9 mouse cellular contexts compared by ENCODE assay signal in genomic region chr8:106511531-106512041, GRCm38 (mm10). TPM values are rescaled to one million over a fixed set of nuclear protein-coding genes. Genes with fewer than 3 reads are reported as not detected.
DNase-seq lines count a peak whose midpoint lies in the region; ATAC-seq lines count a peak whose summit lies in the region.
"Had no signal": no experiment of that assay in that cellular context is flagged by ENCODE, and none has a peak within 500 bp of the region (broad histone marks: within the 10 kb centered on the region; RNA-seq: fewer than 3 reads in every experiment).

No protein-coding gene starts in this region.

- H3K27ac ChIP-seq in forebrain, embryonic 12.5 days = no peak overlapping the region
- H3K27ac ChIP-seq in kidney, embryonic 15.5 days = peak overlapping the region; percentile 89
- peak overlapping the region; percentile 67 for H3K27ac ChIP-seq in midbrain, embryonic 10.5 days (replicated peaks)

- intact Hi-C loops in gastrocnemius, postnatal 36 days (cut with DNase I) = no loop called here

- peak; percentile 40 for DNase-seq in gastrocnemius, postnatal 10 days
- no peak for DNase-seq in gastrocnemius, postnatal 36 days
- peak; percentile 63 for DNase-seq in midbrain, embryonic 10.5 days (ENCODE audit: low spot score)
- DNase-seq in right cerebral cortex, adult 18-20 months = no peak
- no peak for DNase-seq in natural killer cell, adult 2 months (ENCODE audit: low spot score in 2 of 2)
- DNase-seq in layer of hippocampus, postnatal 25 days (ENCODE audit: extremely low spot score in 1 of 2, low spot score in 1 of 2) = no peak

- peak overlapping the region; percentile 34 for H3K4me3 ChIP-seq in forebrain, embryonic 12.5 days (replicated peaks)
- H3K4me3 ChIP-seq in kidney, embryonic 15.5 days (replicated peaks) = peak overlapping the region; percentile 55
- peak overlapping the region; percentile 59 for H3K4me3 ChIP-seq in midbrain, embryonic 10.5 days

- peaks cover 35% of the 10 kb centered on the region for H3K4me1 ChIP-seq in forebrain, embryonic 12.5 days
- H3K4me1 ChIP-seq in kidney, embryonic 15.5 days = peaks cover 70% of the 10 kb centered on the region
- H3K4me1 ChIP-seq in midbrain, embryonic 10.5 days = peaks cover 42% of the 10 kb centered on the region

- ATAC-seq in forebrain, embryonic 12.5 days (ENCODE audit: low FRiP score) = no peak
- ATAC-seq in kidney, embryonic 15.5 days (replicated peaks; ENCODE audit: low FRiP score) = peak; percentile 20

- H3K27me3 ChIP-seq in forebrain, embryonic 12.5 days = peaks cover 73% of the 10 kb centered on the region
- H3K27me3 ChIP-seq in kidney, embryonic 15.5 days = peaks cover 36% of the 10 kb centered on the region
- H3K27me3 ChIP-seq in midbrain, embryonic 10.5 days (ENCODE audit: low read depth, poor library complexity, severe bottlenecking) = peaks cover 76% of the 10 kb centered on the region

- H3K36me3 ChIP-seq in forebrain, embryonic 12.5 days (replicated peaks) = no peaks in the 10 kb centered on the region
- no peaks in the 10 kb centered on the region for H3K36me3 ChIP-seq in kidney, embryonic 15.5 days
- H3K36me3 ChIP-seq in midbrain, embryonic 10.5 days = no peaks in the 10 kb centered on the region

- H3K4me2 ChIP-seq in forebrain, embryonic 12.5 days = peak overlapping the region; percentile 57
- peak overlapping the region; percentile 82 for H3K4me2 ChIP-seq in kidney, embryonic 15.5 days

- 0% methylated on average over 30 of the region's 30 CpGs for WGBS in forebrain, embryonic 12.5 days
- WGBS in kidney, embryonic 15.5 days = under 1% methylated on average over 30 of the region's 30 CpGs
- whole genome bisulfite sequencing in midbrain, embryonic 10.5 days = under 1% methylated on average over 30 of the region's 30 CpGs

- H3K9ac ChIP-seq in forebrain, embryonic 12.5 days = peak overlapping the region; percentile 29; the same call in 1 of the 2 replicates
- peak overlapping the region; percentile 50 for H3K9ac ChIP-seq in kidney, embryonic 15.5 days

- no peaks in the 10 kb centered on the region for H3K9me3 ChIP-seq in forebrain, embryonic 12.5 days
- H3K9me3 ChIP-seq in kidney, embryonic 15.5 days (replicated peaks) = no peaks in the 10 kb centered on the region
- no peaks in the 10 kb centered on the region for H3K9me3 ChIP-seq in midbrain, embryonic 10.5 days (replicated peaks)

RNA-seq across cellular contexts. Expression of gene Cdh3, which starts 0.9 kb away (rescaled TPM):
- total RNA-seq in gastrocnemius, postnatal 10 days (2021) = under 1 TPM; 0.50 to 0.70 TPM
- total RNA-seq in gastrocnemius, postnatal 36 days (2021) = under 1 TPM in 1 of 2 experiments, not detected in 1; 0.10 TPM
- polyA plus RNA-seq in forebrain, embryonic 12.5 days (2016; fragmentation: Nextera tagmentation; extraction: Ambion mirVana) = 2.5 and 3.5 TPM in 2 replicates
- polyA plus RNA-seq in kidney, embryonic 15.5 days (2015; fragmentation: Nextera tagmentation; extraction: Ambion mirVana) = 29.7 and 33.5 TPM in 2 replicates
- 2.4 and 3.6 TPM in 2 replicates for polyA plus RNA-seq in midbrain, embryonic 10.5 days (2016; fragmentation: Nextera tagmentation; extraction: Ambion mirVana)
- under 1 TPM in 1 of 2 experiments, not detected in 1; 0.05 TPM for total RNA-seq in layer of hippocampus, postnatal 25 days (2021)
- total RNA-seq: common myeloid progenitor, adult 5-6 weeks had no signal

RNA-seq across cellular contexts. Expression of gene 6030452D12Rik, which starts 11.3 kb away (rescaled TPM):
- not detected for total RNA-seq in gastrocnemius, postnatal 10 days (2021)
- total RNA-seq in gastrocnemius, postnatal 36 days (2021) = not detected
- polyA plus RNA-seq in forebrain, embryonic 12.5 days (2016; fragmentation: Nextera tagmentation; extraction: Ambion mirVana) = not detected in 2 replicates
- polyA plus RNA-seq in kidney, embryonic 15.5 days (2015; fragmentation: Nextera tagmentation; extraction: Ambion mirVana) = not detected in 2 replicates
- polyA plus RNA-seq in midbrain, embryonic 10.5 days (2016; fragmentation: Nextera tagmentation; extraction: Ambion mirVana) = not detected in 2 replicates
- total RNA-seq in layer of hippocampus, postnatal 25 days (2021) = not detected
- total RNA-seq: common myeloid progenitor, adult 5-6 weeks had no signal

Comparison
In these comparisons a context has a peak if more than half of its experiments do, and no peak if none do; other contexts are left out.
1. DNase-seq: peak in gastrocnemius, postnatal 10 days (single experiment) and midbrain, embryonic 10.5 days (single experiment); none in gastrocnemius, postnatal 36 days (0 of 2), right cerebral cortex, adult 18-20 months (single experiment), natural killer cell, adult 2 months (0 of 2) and layer of hippocampus, postnatal 25 days (0 of 2).
2. Peak in every context shown above with its lines, with median percentiles within 50 percentile points of each other: H3K4me3 ChIP-seq.